Mouse (Mus musculus): ENCODE results near the gene Accs. TPM values are rescaled to one million over a fixed set of nuclear protein-coding genes. Genes with fewer than 3 reads are reported as not detected.

Accs gene
- total RNA-seq (2022) = 10 to 100 TPM; 11.8 to 20.3 (median 15.2) TPM

DNA sequence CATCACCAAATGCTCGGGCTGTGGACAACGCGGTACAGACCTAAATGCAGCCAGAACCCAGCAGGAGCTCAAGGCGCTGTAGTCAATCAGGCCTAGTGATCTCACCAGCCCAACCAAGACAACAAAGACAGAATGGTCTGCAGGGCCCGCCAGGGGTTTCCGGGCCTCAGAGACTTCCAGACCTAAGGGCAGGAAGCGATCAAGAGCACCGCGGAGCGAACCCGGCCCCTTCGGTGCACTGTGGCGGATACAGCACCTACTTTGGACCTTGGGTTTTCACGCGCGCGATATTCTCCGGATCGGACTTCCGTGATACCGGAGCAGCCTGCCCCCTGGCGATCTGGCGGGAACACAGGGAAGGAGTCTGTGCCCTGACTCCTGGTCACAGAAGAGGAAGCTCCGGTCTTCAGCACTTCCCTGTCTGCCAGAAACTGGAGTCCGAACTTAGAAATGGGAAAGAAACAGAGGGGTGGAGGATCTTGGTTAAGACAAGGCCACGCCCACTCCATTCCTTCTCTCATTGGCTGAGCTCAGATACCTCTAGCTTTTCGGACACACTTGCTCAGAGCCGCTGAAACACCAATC, at the start of gene Accs:
Gene Accs, minus strand, starts transcription at position 439 of the 585 bp plus-strand sequence.
- DNase-seq = peak; percentile 78

GRCm38 (mm10) chr2:93891611-93892280, 42.0 kb upstream of the Accs start:
- peak; percentile 32 for DNase-seq

- no peak for DNase-seq
Measured at GRCm38 (mm10) chr2:93890143-93890542, 40.4 kb upstream of the Accs start.

DNA sequence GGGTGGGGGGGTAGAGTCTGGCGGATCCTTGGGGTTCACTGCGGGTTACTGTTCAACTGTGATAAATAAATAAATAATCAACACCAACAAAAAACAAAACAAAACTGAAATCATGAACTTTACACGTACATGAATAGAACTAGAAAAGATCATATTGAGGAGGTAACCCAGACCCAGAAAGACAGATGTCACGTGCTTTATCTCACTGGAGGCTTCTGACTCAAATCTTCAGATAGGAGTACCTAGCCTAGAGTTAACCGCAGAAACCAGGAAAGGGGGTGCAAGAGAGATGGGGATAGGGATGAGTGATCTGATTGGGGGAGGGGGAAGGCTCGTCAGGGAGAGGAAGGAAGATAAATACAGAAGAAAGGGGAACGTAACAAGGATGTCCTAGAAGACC, 39.3 kb upstream of the Accs start:
- no peak for DNase-seq

- DNase-seq = no peak
Measured at GRCm38 (mm10) chr2:93888366-93888765, 38.6 kb upstream of the Accs start.

DNA sequence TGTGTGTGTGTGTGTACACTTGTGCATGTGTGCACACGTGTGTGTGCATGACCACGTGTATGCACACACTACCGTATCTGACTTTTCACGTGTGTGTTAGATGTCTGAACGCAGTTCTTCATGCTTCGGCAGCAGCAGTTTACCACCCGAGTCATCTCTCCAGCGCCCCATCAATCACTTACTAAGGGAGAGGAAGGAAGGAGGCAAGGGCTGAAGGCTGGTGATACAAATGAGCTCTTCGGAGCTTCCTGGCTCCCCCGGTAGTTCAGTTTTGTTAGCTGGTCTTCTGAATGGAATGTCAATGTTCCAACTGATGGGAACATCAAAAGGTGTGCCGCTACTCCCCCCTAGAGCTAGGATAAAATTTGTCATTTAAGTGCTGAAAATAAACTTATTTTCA, 37.5 kb upstream of the Accs start:
- DNase-seq = no peak

DNA sequence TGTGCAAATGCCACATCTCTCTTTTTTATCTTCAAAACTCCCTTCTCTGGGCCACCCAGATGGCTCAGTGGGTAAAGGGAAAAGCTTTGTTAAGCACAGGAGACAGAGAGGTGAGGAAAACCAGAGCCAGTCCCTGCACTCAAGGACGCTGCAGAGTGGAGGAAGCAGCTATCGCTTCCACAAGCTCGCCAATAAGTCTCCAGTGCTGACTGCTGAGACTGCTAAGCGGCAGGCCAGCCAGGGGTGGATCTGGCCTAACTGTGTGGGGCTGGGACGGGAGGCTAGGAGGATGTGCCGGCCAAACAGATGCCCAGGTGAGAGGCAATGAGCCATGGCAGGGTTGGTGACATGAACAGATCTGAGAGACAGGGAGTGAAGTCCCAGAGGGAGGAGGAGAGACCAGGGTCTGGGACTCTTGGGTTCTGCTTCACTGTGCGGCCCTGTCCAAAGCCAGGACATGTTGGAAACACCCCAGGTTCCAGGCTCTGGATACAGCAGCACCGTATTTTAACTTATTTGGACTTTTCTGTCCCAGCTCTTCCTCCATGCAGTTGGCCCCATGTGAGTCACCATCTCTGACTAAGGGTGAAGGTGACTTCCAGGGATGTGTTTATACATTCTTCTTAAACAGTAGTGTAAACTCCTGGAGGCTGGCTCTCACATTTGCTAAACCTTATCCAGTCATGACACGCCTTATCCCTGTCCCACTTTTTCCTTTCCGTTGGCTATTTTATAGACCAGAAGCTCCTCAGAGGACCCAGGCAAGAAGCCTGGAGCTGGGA, 36.5 kb upstream of the Accs start:
- no peak for DNase-seq

DNA sequence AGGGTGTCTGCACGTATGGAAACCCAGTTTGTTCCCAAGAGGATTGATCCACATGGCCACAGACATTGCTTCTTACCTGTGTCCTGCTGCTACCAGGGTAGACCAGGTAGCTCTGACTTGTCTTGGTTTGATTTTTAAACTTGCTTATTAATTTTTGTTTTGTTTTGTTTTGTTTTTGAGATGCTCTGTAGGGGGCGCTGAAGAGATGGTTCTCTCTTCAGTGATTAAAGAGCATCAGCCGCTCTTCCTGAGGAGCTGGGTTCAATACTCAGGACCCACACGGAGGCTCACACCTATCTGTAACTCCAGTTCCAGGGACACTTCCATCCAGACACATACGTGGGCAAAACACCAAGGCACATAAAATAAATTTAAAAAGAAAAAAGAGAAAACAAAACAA, 33.3 kb upstream of the Accs start:
- DNase-seq = no peak

- no peak for DNase-seq
Measured at GRCm38 (mm10) chr2:93881640-93882367, 32.1 kb upstream of the Accs start.

DNA sequence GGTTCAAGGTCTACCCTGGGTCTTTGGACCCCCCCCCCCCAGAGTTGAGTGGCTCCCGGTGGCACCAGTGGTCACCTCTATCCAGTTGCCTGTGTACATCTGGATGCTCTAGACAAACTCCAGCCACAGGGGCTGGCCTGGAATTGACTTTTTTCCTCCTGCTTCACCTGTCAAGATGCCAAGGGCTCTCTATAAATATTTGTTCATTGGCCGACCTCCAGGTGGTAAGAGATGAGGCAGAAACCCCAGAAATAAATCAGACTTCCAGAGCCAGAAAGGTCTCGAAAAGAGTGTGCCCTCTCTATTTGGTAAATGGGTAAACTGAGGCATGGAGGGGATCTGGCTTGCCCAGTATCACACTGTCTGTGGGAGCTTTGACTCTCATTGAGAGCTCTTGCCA, 31.2 kb upstream of the Accs start:
- no peak for DNase-seq

DNA sequence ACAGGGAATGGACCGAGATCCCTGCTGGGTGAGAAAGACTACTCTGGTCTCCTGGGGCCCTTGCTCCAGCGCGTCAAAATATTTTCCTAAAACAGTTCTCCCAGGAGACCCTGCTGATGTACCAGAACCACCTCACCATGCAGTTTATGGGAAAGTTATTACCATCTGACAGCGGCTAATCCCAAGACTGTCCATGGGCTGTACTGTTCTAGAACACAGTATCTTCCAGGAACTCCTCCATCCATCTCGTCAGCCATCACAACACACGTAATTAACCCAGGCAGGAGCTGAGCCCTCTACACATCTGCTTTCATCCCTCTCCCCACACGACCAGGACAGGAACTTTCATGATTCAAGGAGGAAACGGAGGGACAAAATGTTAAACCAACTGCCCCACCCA, 30.7 kb upstream of the Accs start:
- no peak for DNase-seq

- DNase-seq = no peak
Measured at GRCm38 (mm10) chr2:93877005-93877404, 27.3 kb upstream of the Accs start.

- no peak for DNase-seq
Measured at GRCm38 (mm10) chr2:93874606-93875005, 24.9 kb upstream of the Accs start.

- DNase-seq = no peak
Measured at GRCm38 (mm10) chr2:93874227-93874514, 24.4 kb upstream of the Accs start.

DNA sequence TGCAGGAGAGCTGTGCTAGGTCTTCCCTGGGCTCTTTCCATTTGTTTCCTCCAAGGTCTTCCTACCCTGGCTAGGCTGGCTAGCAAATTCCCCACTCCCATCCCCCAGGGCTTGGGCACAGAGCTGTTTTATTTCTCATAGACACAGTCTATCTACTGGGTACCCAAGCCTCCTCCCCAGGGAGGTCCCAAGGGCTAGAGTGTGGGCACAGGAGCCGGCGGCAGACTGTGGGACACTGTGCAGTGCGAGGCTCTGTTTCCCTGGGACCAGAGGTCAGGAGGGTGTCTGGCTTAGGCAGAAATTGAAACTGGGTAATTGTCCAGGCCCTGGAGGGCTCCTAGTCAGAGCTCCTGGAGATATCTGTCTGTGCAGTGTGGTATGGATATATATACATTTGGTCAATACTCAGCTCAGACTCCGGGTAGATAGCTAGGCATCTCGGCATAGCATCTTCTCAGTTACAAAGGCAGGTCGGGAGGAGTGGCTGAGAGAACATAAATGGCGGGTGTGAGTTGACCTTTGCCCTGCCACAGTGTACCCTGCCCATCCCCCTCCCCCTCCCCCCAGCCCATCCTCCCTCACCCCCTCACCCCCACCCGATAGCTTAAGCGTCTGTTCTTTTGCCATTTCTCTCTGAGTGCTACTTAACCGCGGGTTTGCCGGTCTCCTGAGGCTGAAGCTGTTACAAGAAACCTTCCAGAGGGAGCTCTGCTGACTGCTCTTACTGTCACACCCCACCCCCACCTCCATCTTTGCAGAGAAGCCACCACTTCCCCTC, 23.9 kb upstream of the Accs start:
- no peak for DNase-seq

DNA sequence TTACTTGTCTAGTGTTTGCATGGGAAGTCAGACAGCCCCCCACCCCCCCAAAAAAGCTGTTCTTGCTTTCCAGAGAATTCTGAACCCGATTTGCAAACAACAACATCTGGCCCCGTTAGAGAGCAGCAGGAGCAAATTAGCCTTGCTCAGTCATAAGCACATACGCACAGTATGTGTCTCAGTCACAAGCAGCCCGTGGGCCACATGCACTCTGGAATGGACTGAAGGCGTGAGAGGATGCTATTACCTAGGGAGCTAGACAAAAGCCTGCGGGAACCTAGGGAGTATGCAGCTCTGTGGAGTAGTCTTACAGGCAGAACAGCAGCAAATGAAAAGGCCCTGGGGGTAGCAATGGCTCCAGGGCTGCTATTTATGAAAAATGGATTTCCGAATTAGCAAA, 22.5 kb upstream of the Accs start:
- DNase-seq = no peak

DNA sequence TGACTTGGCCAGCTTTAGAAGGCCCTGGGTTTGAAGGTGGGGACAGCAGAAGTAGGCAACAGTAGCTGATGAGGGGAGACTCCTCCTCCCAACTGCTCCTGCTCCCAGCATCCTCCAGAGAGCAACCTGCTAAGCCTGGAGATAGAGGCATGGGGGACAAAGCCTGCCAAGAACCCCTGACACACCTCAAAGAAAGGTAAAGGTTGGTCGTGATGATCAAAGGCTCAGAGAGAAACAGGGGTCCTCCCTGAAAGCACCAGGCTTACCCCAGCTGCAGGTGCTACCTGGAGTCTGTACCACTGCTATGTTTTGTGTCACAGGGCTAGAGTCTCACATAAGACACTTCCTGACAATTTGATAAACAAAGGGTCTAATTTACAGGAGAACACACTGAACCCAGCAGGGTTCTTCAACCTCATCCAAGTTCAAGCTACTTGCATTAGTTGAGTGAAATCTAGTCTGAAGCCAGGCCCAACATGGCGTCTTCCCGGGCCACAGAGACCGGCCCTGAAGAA, 21.7 kb upstream of the Accs start:
- no peak for DNase-seq

- DNase-seq = peak; percentile 55
Measured at GRCm38 (mm10) chr2:93870842-93871241, 21.1 kb upstream of the Accs start.

GRCm38 (mm10) chr2:93869107-93869600, 19.4 kb upstream of the Accs start, which contains the start of gene Accsl:
Gene Accsl (minus strand): TSS chr2:93869157.
- DNase-seq = no peak

- no peak for DNase-seq
Measured at GRCm38 (mm10) chr2:93868566-93868965, 18.8 kb upstream of the Accs start.

DNA sequence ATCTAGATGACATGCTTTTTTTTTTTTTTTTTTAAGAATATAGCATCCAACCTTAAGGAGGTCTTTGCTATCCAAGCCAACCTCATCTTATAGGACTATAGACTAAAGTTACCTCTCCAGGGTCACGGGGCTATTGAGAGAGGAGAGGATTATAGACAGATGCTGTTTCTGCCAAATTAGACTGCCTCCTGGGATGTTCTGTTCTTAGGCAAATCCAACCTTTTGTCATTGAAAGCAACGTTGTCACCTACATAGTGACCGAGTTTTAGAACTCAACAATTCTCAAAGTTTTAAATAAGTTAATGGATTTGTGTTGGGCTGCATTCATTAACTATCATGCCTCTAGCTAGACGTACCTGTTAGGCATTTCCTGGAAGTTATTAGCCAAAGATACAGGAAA, 13.5 kb upstream of the Accs start:
- no peak for DNase-seq

GRCm38 (mm10) chr2:93858845-93859244, 9.1 kb upstream of the Accs start:
- DNase-seq = no peak
